Mouse (Mus musculus): ENCODE measurements around the gene Asb11.

Gene Asb11

GRCm38 (mm10) chrX:164445601-164446000 lies 8.8 kb downstream of the Asb11 start:
- DNase-seq (ENCODE audit: low spot score in 2 of 2), result no peak

DNA sequence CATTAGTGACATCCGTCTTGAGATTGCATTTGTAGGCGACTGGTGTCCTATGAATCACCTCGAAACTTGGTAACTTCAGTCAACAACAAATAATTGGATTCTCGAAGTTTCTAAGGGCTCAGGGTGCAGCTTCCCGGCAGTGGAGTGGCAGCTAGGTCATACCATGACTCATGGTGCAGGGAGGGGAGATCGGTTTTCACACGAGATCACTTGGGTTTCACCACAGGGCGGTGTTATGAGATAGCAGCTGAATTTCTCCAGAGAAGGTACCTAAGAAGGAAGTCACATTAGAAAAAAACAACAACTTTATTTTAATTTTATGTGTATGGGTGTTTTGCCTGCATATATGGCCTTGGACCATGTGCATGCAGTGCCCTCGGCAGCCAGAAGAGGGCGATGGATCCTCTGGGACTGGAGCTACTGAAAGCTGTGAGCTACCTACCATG lies 9.3 kb downstream of the Asb11 start:
- no peak for DNase-seq (ENCODE audit: low spot score in 2 of 2)

- DNase-seq (ENCODE audit: low spot score in 2 of 2), result no peak
Measured at GRCm38 (mm10) chrX:164446835-164447681, 10.3 kb downstream of the Asb11 start.

GRCm38 (mm10) chrX:164447682-164448071 lies 10.9 kb downstream of the Asb11 start:
- DNase-seq (ENCODE audit: low spot score in 2 of 2), result no peak

DNA sequence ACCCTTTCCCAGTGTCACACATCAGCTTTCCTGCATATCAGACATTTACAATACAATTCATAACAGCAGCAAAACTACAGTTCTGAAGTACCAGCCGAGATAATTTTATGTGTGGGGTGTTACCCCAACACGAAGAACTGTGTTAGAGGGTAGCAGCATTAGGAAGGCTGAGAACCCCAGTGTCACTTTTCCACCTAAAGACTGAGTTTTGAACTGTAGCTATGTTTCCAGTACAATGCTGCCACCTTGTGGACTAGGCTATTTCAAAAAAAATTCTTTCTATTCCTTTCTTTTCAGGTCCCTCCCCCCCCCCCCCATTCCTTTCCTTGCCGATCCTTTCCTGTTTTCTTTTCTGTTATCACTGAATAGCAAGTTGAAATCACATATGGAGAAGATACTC lies 12.4 kb downstream of the Asb11 start:
- DNase-seq (ENCODE audit: low spot score in 2 of 2), result no peak

DNA sequence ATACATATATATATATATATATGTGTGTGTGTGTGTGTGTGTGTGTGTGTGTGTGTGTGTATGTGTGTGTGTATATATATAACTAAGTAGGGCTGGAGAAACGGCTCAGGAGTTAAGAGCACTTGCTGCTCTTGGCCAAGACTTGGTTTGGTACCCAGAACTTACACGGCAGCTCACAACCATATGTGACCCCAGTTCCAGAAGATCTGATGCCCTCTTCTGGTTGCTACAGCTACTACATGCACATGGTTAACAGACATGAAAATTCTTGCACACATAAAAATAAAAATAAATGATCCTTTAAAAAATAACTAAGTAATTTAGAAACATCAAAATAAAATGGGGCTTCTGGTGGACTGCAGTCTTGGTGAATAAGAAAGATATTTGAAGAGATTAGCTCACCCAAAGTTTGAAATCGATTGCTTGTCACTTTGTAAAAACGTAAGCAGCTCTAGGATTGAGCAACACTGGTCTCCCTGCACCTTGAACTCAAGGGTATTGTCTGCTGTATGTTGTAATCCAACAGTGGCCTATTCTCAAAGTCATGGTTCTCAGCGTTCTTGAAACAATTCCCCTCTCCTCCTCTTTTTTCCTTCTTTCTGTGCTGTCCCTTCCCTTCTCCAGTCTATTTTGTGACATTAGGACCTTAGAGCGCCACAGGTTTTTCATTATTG lies 22.5 kb downstream of the Asb11 start:
- no peak for DNase-seq (ENCODE audit: low spot score in 2 of 2)

GRCm38 (mm10) chrX:164502258-164502657 lies 65.5 kb downstream of the Asb11 start:
- DNase-seq (ENCODE audit: low spot score in 2 of 2), result no peak

DNA sequence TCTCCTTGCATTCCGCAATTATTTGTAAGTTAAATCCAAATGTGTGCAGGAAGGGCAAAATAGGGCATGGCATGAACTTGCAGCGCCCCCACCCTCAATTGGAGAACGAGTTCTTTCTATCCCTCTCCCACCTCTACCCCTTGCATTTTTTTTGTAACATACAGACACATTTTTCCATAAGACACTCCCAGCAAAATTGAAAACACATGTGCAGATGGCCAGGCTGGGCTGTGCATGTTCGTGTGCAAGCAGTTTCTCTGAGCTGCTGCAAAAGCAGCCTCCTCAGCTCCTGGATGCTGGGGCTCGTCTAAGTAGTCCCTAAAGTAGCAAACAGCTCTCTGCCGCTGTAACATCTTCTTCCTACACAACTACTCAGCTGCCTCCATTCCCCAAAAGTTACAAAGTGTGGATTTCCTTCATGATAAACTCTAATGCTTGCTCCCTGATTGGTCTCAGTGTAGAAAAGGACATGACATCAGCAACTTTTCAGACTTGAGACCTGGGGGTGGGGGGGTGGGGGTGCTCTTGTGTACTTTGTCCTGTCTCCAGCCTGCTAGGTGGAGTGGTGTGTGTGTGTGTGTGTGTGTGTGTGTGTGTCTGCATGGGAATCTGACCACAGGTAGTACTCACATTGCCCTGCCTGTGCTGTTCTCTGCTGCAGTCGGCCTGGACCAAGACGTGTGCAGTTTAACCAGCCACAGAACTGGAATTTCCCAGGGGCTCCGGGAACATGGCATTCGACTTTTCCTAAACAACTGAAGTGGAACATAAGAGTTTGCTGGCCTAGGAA lies 69.1 kb downstream of the Asb11 start, which contains the start of gene Asb9:
Gene Asb9 (plus strand): TSS at position 619 of the 790 bp plus-strand sequence.
- DNase-seq (ENCODE audit: low spot score in 2 of 2), result no peak

GRCm38 (mm10) chrX:164507068-164507467 lies 70.3 kb downstream of the Asb11 start:
- DNase-seq (ENCODE audit: low spot score in 2 of 2), result no peak

DNA sequence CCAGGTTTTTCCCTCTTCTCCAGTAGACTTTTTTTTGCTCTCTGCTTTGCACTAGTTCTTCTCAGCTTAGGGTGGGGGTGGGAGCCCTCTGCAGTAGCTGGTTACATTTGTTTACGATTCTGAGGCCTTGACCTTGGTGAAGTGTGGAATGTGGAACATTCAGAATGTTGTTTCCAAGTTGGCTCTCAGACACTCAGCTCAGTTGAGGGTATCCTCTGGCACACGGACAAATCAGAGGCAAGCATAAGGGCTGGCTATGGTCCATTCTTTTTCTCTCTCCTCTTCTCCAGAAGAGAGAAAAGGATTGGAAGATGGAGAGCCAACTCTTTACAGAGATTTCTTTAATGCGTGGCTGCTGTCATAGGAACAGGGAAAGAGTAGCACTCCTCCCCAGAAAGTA lies 71.9 kb downstream of the Asb11 start:
- DNase-seq (ENCODE audit: low spot score in 2 of 2), result no peak

All from urinary bladder, postnatal 4 days (tissue).